Comparison of ENCODE assay signal across 13 mouse cellular contexts in the genomic region with DNA sequence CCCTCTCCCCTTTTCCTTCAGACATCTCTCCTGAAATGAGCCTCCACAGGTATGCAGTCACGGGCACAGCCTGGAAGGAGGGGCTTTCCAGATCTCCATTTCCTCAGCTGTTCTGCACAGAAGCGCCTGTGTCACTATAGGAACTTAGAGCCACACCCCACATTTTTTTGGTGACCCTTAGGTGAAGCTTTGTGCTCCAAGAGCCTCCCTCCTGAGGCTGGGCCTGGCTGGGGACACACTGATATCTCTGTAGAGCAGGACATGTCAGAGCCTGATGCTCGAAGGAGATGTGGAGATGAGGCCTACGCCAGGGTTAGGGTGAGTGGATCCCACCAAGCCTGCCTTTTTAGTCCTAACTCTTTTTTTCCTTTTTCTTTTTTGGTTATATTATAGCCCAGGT. TPM values are rescaled to one million over a fixed set of nuclear protein-coding genes. Genes with fewer than 3 reads are reported as not detected.
A peak's percentile ranks its signal among the peaks of the same experiment; 100 is the strongest.
DNase-seq lines count a peak whose midpoint lies in the region; ATAC-seq lines count a peak whose summit lies in the region.
"Had no signal": no experiment of that assay in that cellular context is flagged by ENCODE, and none has a peak within 500 bp of the region (broad histone marks: within the 10 kb centered on the region; RNA-seq: fewer than 3 reads in every experiment).

No protein-coding gene starts in this region.

- no peak overlapping the region for H3K4me3 ChIP-seq in heart, embryonic 10.5 days
- H3K4me3 ChIP-seq in hindbrain, embryonic 12.5 days: no peak overlapping the region
- H3K4me3 ChIP-seq: forebrain, embryonic 10.5 days; heart, embryonic 15.5 days; megakaryocyte, embryonic 14.5 days had no signal

- H3K27me3 ChIP-seq in heart, embryonic 10.5 days (ENCODE audit: insufficient read depth, poor library complexity, severe bottlenecking): no peaks in the 10 kb centered on the region
- no peaks in the 10 kb centered on the region for H3K27me3 ChIP-seq in hindbrain, embryonic 12.5 days
- H3K27me3 ChIP-seq: heart, embryonic 15.5 days; megakaryocyte, embryonic 14.5 days had no signal

- no peak overlapping the region for H3K9ac ChIP-seq in hindbrain, embryonic 12.5 days
- H3K9ac ChIP-seq: heart, embryonic 15.5 days had no signal

- H3K9me3 ChIP-seq in heart, embryonic 10.5 days: no peaks in the 10 kb centered on the region
- H3K9me3 ChIP-seq in hindbrain, embryonic 12.5 days (replicated peaks): no peaks in the 10 kb centered on the region
- H3K9me3 ChIP-seq: forebrain, embryonic 10.5 days; heart, embryonic 15.5 days; megakaryocyte, embryonic 14.5 days had no signal

- peak overlapping the region; percentile 59; the same call in 1 of the 2 replicates for H3K27ac ChIP-seq in heart, embryonic 10.5 days
- no peak overlapping the region for H3K27ac ChIP-seq in hindbrain, embryonic 12.5 days
- H3K27ac ChIP-seq: heart, embryonic 15.5 days had no signal

- peaks cover 18% of the 10 kb centered on the region for H3K4me1 ChIP-seq in heart, embryonic 10.5 days
- H3K4me1 ChIP-seq in hindbrain, embryonic 12.5 days: no peaks in the 10 kb centered on the region
- H3K4me1 ChIP-seq: forebrain, embryonic 10.5 days; heart, embryonic 15.5 days had no signal

- peak; percentile 93 for DNase-seq in heart, embryonic 10.5 days (ENCODE audit: low spot score)
- DNase-seq in heart, adult 11 months: no peak
- DNase-seq in R1 (ENCODE audit: low read depth, low spot score): peak; percentile 44
- DNase-seq in spleen, postnatal 10 days (ENCODE audit: low spot score in 2 of 2): peak; percentile 58 to 74
- no peak for DNase-seq in cerebellum, adult 9-11 months
- no peak for DNase-seq in cerebellum, adult 9-10 months
- DNase-seq: cerebellum, adult 2 months; left cerebral cortex, postnatal 4 days had no signal

- no peak overlapping the region for H3K4me2 ChIP-seq in hindbrain, embryonic 12.5 days (replicated peaks)
- H3K4me2 ChIP-seq: heart, embryonic 15.5 days had no signal

- WGBS in heart, embryonic 10.5 days: 68% methylated on average over 4 of the region's 4 CpGs
- 90% methylated on average over 4 of the region's 4 CpGs for WGBS in hindbrain, embryonic 12.5 days

- ATAC-seq in erythroid progenitor cell, adult 5-6 weeks (replicated peaks; ENCODE audit: low FRiP score, poor library complexity, severe bottlenecking): peak; percentile 92
- ATAC-seq in hindbrain, embryonic 12.5 days (ENCODE audit: low FRiP score): no peak

- peaks cover 18% of the 10 kb centered on the region for H3K36me3 ChIP-seq in heart, embryonic 10.5 days
- peaks cover 20% of the 10 kb centered on the region for H3K36me3 ChIP-seq in hindbrain, embryonic 12.5 days

RNA-seq across cellular contexts. Expression of gene Ap2a2, which starts 23.3 kb away (rescaled TPM):
- polyA plus RNA-seq in heart, embryonic 10.5 days (2016; fragmentation: Nextera tagmentation; extraction: Ambion mirVana): 79.5 and 79.9 TPM in 2 replicates
- 71.7 and 96.2 TPM in 2 replicates for total RNA-seq in erythroid progenitor cell, adult 5-6 weeks (2015; ENCODE audit: low replicate concordance)
- total RNA-seq in erythroid progenitor cell, adult 5-6 weeks (2017; ENCODE audit: low replicate concordance): 108 and 150 TPM in 2 replicates
- polyA plus RNA-seq in hindbrain, embryonic 12.5 days (2016; fragmentation: Nextera tagmentation; extraction: Ambion mirVana): 114 and 117 TPM in 2 replicates

RNA-seq across cellular contexts. Expression of gene Chid1, which starts 45.6 kb away (rescaled TPM):
- polyA plus RNA-seq in heart, embryonic 10.5 days (2016; fragmentation: Nextera tagmentation; extraction: Ambion mirVana): 40.5 and 45.3 TPM in 2 replicates
- 4.6 and 6.8 TPM in 2 replicates for total RNA-seq in erythroid progenitor cell, adult 5-6 weeks (2015; ENCODE audit: low replicate concordance)
- 6.8 and 10.8 TPM in 2 replicates for total RNA-seq in erythroid progenitor cell, adult 5-6 weeks (2017; ENCODE audit: low replicate concordance)
- polyA plus RNA-seq in hindbrain, embryonic 12.5 days (2016; fragmentation: Nextera tagmentation; extraction: Ambion mirVana): 31.8 and 32.1 TPM in 2 replicates

Comparison
In these comparisons a context has a peak if more than half of its experiments do, and no peak if none do; other contexts are left out.
1. DNase-seq: peak in heart, embryonic 10.5 days (single experiment), R1 (single experiment) and spleen, postnatal 10 days (2 of 2); none in heart, adult 11 months (single experiment), cerebellum, adult 9-11 months (single experiment) and cerebellum, adult 9-10 months (single experiment).